Mouse (Mus musculus): ENCODE data around the gene Rpl36. TPM values are rescaled to one million over a fixed set of nuclear protein-coding genes. Genes with fewer than 3 reads are reported as not detected.
"Not testable (repeated sequence)": the region's sequence is repeated elsewhere in the genome, so short reads cannot be mapped to it uniquely, and the experiment has no call there.

Rpl36 gene
- polyA plus RNA-seq, 1 experiment from 2014 or later = 1,235 TPM

- peaks cover 32% of the 10 kb centered on the region for H3K4me1 ChIP-seq (replicated peaks)
- H3K9me3 ChIP-seq = no peaks in the 10 kb centered on the region
- ATAC-seq (ENCODE audit: low FRiP score) = peak; percentile 57
- H3K4me3 ChIP-seq = peak within 1 kb of the TSS; percentile 93
- H3K27ac ChIP-seq = peak within 1 kb of the TSS; percentile 82
- peaks cover 7% of the 10 kb centered on the region; the same call in 1 of the 2 replicates for H3K27me3 ChIP-seq
- H3K9ac ChIP-seq = peak within 1 kb of the TSS; percentile 88
- peak within 1 kb of the TSS; percentile 97 for H3K4me2 ChIP-seq
- H3K36me3 ChIP-seq = peaks cover 20% of the 10 kb centered on the region
- 12% methylated on average over 26 of the region's 26 CpGs for WGBS
Observed at GRCm38 (mm10) chr17:56627530-56628277, 14.5 kb downstream of the Rpl36 start, which contains the start of gene Catsperd. Gene Catsperd, plus strand, starts transcription at chr17:56628143.

GRCm38 (mm10) chr17:56629800-56630781, 16.9 kb downstream of the Rpl36 start:
- not testable (repeated sequence) for H3K36me3 ChIP-seq; H3K9ac ChIP-seq; H3K27ac ChIP-seq; ATAC-seq (ENCODE audit: low FRiP score); H3K27me3 ChIP-seq; H3K4me2 ChIP-seq; H3K4me3 ChIP-seq; H3K9me3 ChIP-seq
- peaks cover 27% of the 10 kb centered on the region for H3K4me1 ChIP-seq (replicated peaks)
- WGBS = 92% methylated on average over 27 of the region's 27 CpGs

GRCm38 (mm10) chr17:56631807-56632206, 18.6 kb downstream of the Rpl36 start:
- Histone ChIP-seq H3K9me3 (no peaks in the 10 kb centered on the region), H3K4me1 (replicated peaks) (peaks cover 15% of the 10 kb centered on the region; the same call in 1 of the 2 replicates), H3K27me3 (peaks cover 7% of the 10 kb centered on the region; the same call in 1 of the 2 replicates), H3K4me2 (no peak overlapping the region), H3K9ac (no peak overlapping the region), H3K4me3 (no peak overlapping the region), H3K27ac (no peak overlapping the region), H3K36me3 (no peaks in the 10 kb centered on the region)
- WGBS = 57% methylated on average over 4 of the region's 4 CpGs
- ATAC-seq (ENCODE audit: low FRiP score) = no peak

- no peaks in the 10 kb centered on the region for H3K4me1 ChIP-seq (replicated peaks)
- 81% methylated on average over 6 of the region's 6 CpGs for WGBS
- H3K27ac ChIP-seq = no peak overlapping the region
- no peak overlapping the region for H3K9ac ChIP-seq
- 0 out of 2 replicates have a peak, but pooled peaks cover 3% of the 10 kb centered on the region for H3K27me3 ChIP-seq
- ATAC-seq (ENCODE audit: low FRiP score) = no peak
- no peak overlapping the region for H3K4me3 ChIP-seq
- H3K9me3 ChIP-seq = no peaks in the 10 kb centered on the region
- H3K4me2 ChIP-seq = no peak overlapping the region
- H3K36me3 ChIP-seq = no peaks in the 10 kb centered on the region
Observed at GRCm38 (mm10) chr17:56634023-56634422, 20.8 kb downstream of the Rpl36 start.

- Histone ChIP-seq H3K4me3 (no peak overlapping the region), H3K9me3 (no peaks in the 10 kb centered on the region), H3K27ac (no peak overlapping the region), H3K9ac (no peak overlapping the region), H3K36me3 (no peaks in the 10 kb centered on the region), H3K4me1 (replicated peaks) (no peaks in the 10 kb centered on the region), H3K4me2 (no peak overlapping the region), H3K27me3 (no peaks in the 10 kb centered on the region)
- ATAC-seq (ENCODE audit: low FRiP score) = no peak
- WGBS = 88% methylated on average over 4 of the region's 4 CpGs
Observed at GRCm38 (mm10) chr17:56643237-56643636, 30.0 kb downstream of the Rpl36 start.

GRCm38 (mm10) chr17:56647546-56647945, 34.3 kb downstream of the Rpl36 start:
- Histone ChIP-seq H3K36me3 (no peaks in the 10 kb centered on the region), H3K27ac (no peak overlapping the region), H3K9ac (no peak overlapping the region), H3K4me3 (no peak overlapping the region), H3K27me3 (no peaks in the 10 kb centered on the region), H3K4me2 (no peak overlapping the region), H3K9me3 (no peaks in the 10 kb centered on the region), H3K4me1 (replicated peaks) (no peaks in the 10 kb centered on the region)
- WGBS = 76% methylated on average over 11 of the region's 13 CpGs
- no peak for ATAC-seq (ENCODE audit: low FRiP score)

- no peak for ATAC-seq (ENCODE audit: low FRiP score)
- H3K4me3 ChIP-seq = no peak overlapping the region
- H3K9ac ChIP-seq = no peak overlapping the region
- no peaks in the 10 kb centered on the region for H3K36me3 ChIP-seq
- no peaks in the 10 kb centered on the region for H3K9me3 ChIP-seq
- H3K4me2 ChIP-seq = no peak overlapping the region
- no peaks in the 10 kb centered on the region for H3K4me1 ChIP-seq (replicated peaks)
- no peak overlapping the region for H3K27ac ChIP-seq
- 39% methylated on average over 10 of the region's 10 CpGs for WGBS
- no peaks in the 10 kb centered on the region for H3K27me3 ChIP-seq
Observed at GRCm38 (mm10) chr17:56651801-56652200, 38.6 kb downstream of the Rpl36 start.

GRCm38 (mm10) chr17:56654771-56655170, 41.6 kb downstream of the Rpl36 start:
- Histone ChIP-seq H3K9me3 (no peaks in the 10 kb centered on the region), H3K9ac (no peak overlapping the region), H3K4me1 (replicated peaks) (no peaks in the 10 kb centered on the region), H3K4me2 (no peak overlapping the region), H3K27ac (no peak overlapping the region), H3K27me3 (no peaks in the 10 kb centered on the region), H3K36me3 (no peaks in the 10 kb centered on the region), H3K4me3 (no peak overlapping the region)
- ATAC-seq (ENCODE audit: low FRiP score) = no peak
- 76% methylated on average over 2 of the region's 2 CpGs for WGBS

- H3K9me3 ChIP-seq = no peaks in the 10 kb centered on the region
- H3K9ac ChIP-seq = no peak overlapping the region
- ATAC-seq (ENCODE audit: low FRiP score) = no peak
- no peaks in the 10 kb centered on the region for H3K36me3 ChIP-seq
- H3K27ac ChIP-seq = no peak overlapping the region
- no peak overlapping the region for H3K4me2 ChIP-seq
- no peak overlapping the region for H3K4me3 ChIP-seq
- 91% methylated on average over 3 of the region's 3 CpGs for WGBS
- H3K27me3 ChIP-seq = no peaks in the 10 kb centered on the region
- no peaks in the 10 kb centered on the region for H3K4me1 ChIP-seq (replicated peaks)
Observed at GRCm38 (mm10) chr17:56655311-56655710, 42.1 kb downstream of the Rpl36 start.

- H3K27me3 ChIP-seq = no peaks in the 10 kb centered on the region
- H3K4me1 ChIP-seq (replicated peaks) = no peaks in the 10 kb centered on the region
- no peak overlapping the region for H3K27ac ChIP-seq
- 84% methylated on average over 6 of the region's 6 CpGs for WGBS
- no peak for ATAC-seq (ENCODE audit: low FRiP score)
- H3K4me2 ChIP-seq = no peak overlapping the region
- no peak overlapping the region for H3K9ac ChIP-seq
- H3K36me3 ChIP-seq = no peaks in the 10 kb centered on the region
- H3K9me3 ChIP-seq = no peaks in the 10 kb centered on the region
- no peak overlapping the region for H3K4me3 ChIP-seq
Observed at GRCm38 (mm10) chr17:56656171-56656570, 43.0 kb downstream of the Rpl36 start.

- 63% methylated on average over 3 of the region's 3 CpGs for WGBS
- Histone ChIP-seq H3K4me1 (replicated peaks) (peaks cover 5% of the 10 kb centered on the region), H3K9me3 (no peaks in the 10 kb centered on the region), H3K27me3 (peaks cover 23% of the 10 kb centered on the region), H3K9ac (0 out of 2 replicates have a peak overlapping the region, but pooled peaks have one; percentile 39), H3K4me3 (no peak overlapping the region), H3K27ac (no peak overlapping the region), H3K4me2 (no peak overlapping the region), H3K36me3 (no peaks in the 10 kb centered on the region)
- ATAC-seq (ENCODE audit: low FRiP score) = no peak
Observed at GRCm38 (mm10) chr17:56663659-56664058, 50.4 kb downstream of the Rpl36 start.

Data from hindbrain, embryonic 13.5 days (tissue).